Mouse (Mus musculus) midbrain, embryonic 14.5 days (tissue): ENCODE results near the gene Dpf1. TPM values are rescaled to one million over a fixed set of nuclear protein-coding genes. Genes with fewer than 3 reads are reported as not detected.

Source experiments
- ATAC-seq: fragments of 200-750 bp; cut with Nextera tagmentation; 2 replicates; pipeline ENCODE4 v1.8.0; 2017; ENCODE audit warnings: moderate number of reproducible peaks, moderate library complexity; ENCODE audit not compliant: low FRiP score, low TSS enrichment
- DNase-seq: peaks from one replicate; pipeline ENCODE4 v3.0.0-alpha.2; 2015
- H3K27ac ChIP-seq: fragments of 300-500 bp; sonication (generic); replicated peaks from 2 replicates; pipeline ENCODE4 v1.5.1; 2014; ENCODE audit warnings: mild to moderate bottlenecking, low read depth, low read length, moderate library complexity
- H3K27me3 ChIP-seq: fragments of 300-500 bp; sonication (generic); 2 replicates; pipeline ENCODE4 v1.6.1; 2014; ENCODE audit warnings: low read length, control low read depth, mixed read lengths; ENCODE audit not compliant: control insufficient read depth, insufficient read depth
- H3K36me3 ChIP-seq: fragments of 300-500 bp; sonication (generic); 2 replicates; pipeline ENCODE4 v1.6.1; 2014; ENCODE audit warnings: low read length, control low read depth; ENCODE audit not compliant: control insufficient read depth, insufficient read depth
- H3K4me1 ChIP-seq: fragments of 300-500 bp; sonication (generic); 2 replicates; pipeline ENCODE4 v1.6.1; 2014; ENCODE audit warnings: mild to moderate bottlenecking, antibody characterized with exemption, low read length, control low read depth; ENCODE audit not compliant: control insufficient read depth, insufficient read depth
- H3K4me2 ChIP-seq: fragments of 300-500 bp; sonication (generic); 2 replicates; pipeline ENCODE4 v1.6.1; 2014; ENCODE audit warnings: mild to moderate bottlenecking, low read length, moderate library complexity
- H3K4me3 ChIP-seq: fragments of 300-500 bp; sonication (generic); replicated peaks from 2 replicates; pipeline ENCODE4 v1.5.1; 2014; ENCODE audit warnings: low read depth, low read length
- H3K9ac ChIP-seq: fragments of 300-500 bp; sonication (generic); replicated peaks from 2 replicates; pipeline ENCODE4 v1.6.1; 2014; ENCODE audit warnings: mild to moderate bottlenecking, low read length, moderate library complexity
- H3K9me3 ChIP-seq: fragments of 300-500 bp; sonication (generic); 2 replicates; pipeline ENCODE4 v1.6.1; 2016; ENCODE audit warnings: low read length, control low read depth, mixed read lengths; ENCODE audit not compliant: control insufficient read depth
- WGBS: fragments of 180-500 bp; shearing (Covaris S2); extraction: QIAGEN DNeasy Blood & Tissue Kit; methylation state at CpG from one replicate; pipeline ENCODE4 v1.1.7; 2014; 5-methylcytosine and 5-hydroxymethylcytosine counted together
- polyA plus RNA-seq: library from polyadenylated mRNA; unstranded; fragments of >200 nt; fragmentation: Nextera tagmentation; extraction: Ambion mirVana; gene quantifications from 2 replicates; pipeline ENCODE4 v1.2.1, GENCODE M21; 2014

Gene Dpf1
- polyA plus RNA-seq, 1 experiment from 2014 or later: 203 TPM

DNA sequence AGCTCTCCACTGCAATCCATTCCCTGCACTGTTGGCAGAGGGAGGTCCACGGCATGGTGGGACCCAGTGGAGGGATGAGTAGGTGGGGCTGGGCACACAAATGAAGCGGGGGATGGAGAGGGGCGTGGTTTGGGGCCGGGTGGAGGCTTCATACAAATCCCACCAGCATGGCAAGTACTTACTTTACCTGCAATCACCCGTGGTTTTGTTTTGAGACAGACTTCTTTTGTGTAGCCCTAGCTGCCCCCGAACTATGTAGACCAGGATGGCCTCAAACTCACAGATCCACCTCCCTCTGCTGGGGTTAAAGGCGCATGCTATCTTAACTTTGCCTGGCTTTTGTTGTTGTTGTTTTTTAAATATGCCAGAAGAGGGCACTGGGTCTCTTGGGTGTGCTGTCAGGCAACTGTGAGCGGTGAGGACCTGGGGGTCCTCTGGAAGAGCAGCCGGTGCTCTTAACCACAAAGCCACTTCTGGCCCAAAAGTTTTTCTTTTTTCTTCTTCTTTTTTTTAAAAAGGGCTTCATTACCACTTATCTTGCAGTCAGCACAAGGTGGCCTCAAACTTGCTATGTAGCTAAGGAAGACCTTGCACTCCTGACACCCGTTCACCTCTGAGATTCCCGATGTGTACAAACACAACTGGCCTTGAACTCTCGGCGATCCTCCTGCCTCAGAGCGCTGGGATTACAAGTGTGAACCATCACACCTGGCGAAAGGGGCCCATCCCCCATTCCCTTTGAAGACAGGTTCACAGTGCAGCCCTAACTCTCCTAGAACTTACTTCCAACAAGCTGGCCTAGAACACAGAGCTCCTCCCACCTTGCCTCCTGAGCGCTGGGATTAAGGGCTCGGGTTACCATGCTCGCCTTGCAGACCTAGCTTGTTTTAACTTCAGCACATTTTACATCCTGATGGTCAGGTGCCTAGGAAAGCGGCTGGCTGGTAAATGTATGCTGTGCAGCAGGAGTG lies 15.9 kb downstream of the Dpf1 start:
- DNase-seq: peak; percentile 51
- Histone ChIP-seq H3K36me3 (peaks cover 28% of the 10 kb centered on the region), H3K9ac (peak overlapping the region; percentile 27; the same call in 1 of the 2 replicates), H3K27me3 (no peaks in the 10 kb centered on the region), H3K27ac (peak overlapping the region; percentile 98), H3K4me2 (peak overlapping the region; percentile 52), H3K4me1 (peaks cover 66% of the 10 kb centered on the region), H3K4me3 (0 out of 2 replicates have a peak overlapping the region, but pooled peaks have one; percentile 7), H3K9me3 (no peaks in the 10 kb centered on the region)
- ATAC-seq: no peak
- WGBS: 11% methylated on average over 19 of the region's 19 CpGs

DNA sequence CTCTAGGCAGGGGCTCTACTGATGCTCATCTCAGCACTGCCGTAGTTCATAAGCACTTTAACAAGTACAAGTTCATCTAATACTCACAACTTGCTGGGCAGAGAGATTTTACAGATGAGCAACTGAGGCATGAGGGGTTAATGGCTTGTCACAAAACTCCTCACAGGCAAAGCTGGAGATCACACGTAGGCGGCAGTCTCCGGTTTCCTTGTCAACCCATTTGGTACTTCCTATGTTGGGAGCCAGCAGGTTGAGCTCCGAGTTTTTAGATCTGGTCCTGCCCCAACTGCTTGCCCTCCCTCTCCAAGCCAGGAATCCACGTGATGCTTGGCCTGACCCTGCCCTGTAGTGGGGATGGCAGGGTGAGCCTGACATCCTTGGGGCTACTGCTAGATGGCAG lies 23.3 kb downstream of the Dpf1 start:
- Histone ChIP-seq H3K9ac (no peak overlapping the region), H3K27ac (no peak overlapping the region), H3K4me2 (no peak overlapping the region), H3K27me3 (no peaks in the 10 kb centered on the region), H3K4me1 (no peaks in the 10 kb centered on the region), H3K9me3 (no peaks in the 10 kb centered on the region), H3K4me3 (no peak overlapping the region), H3K36me3 (peaks cover 51% of the 10 kb centered on the region)
- no peak for ATAC-seq
- DNase-seq: no peak
- WGBS: 92% methylated on average over 6 of the region's 6 CpGs

DNA sequence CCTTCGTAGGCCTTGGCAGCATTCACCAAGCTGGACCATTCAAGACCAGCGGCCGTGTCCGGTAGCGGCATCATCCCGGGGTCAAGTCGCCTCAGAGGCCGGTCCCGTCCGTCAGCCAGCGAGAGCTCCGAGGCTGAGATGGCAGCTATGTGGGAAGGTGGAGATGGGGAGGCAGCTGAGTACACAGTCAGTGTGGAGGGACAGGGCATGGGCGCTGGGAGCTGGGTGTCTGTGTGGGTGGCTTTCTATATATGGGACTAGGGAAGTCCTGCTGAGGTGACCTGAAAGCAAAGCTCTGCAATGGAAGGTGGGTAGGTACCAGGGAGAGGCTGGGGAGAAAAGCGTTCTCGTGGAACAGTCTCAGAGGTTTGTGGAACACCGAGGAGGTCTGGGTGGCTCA lies 25.2 kb downstream of the Dpf1 start:
- WGBS: 90% methylated on average over 16 of the region's 16 CpGs
- H3K9me3 ChIP-seq: no peaks in the 10 kb centered on the region
- no peaks in the 10 kb centered on the region for H3K27me3 ChIP-seq
- H3K9ac ChIP-seq: no peak overlapping the region
- no peak overlapping the region for H3K27ac ChIP-seq
- no peak overlapping the region for H3K4me2 ChIP-seq
- H3K36me3 ChIP-seq: peaks cover 48% of the 10 kb centered on the region
- H3K4me1 ChIP-seq: no peaks in the 10 kb centered on the region
- ATAC-seq (no peak), DNase-seq (no peak)
- H3K4me3 ChIP-seq: no peak overlapping the region

DNA sequence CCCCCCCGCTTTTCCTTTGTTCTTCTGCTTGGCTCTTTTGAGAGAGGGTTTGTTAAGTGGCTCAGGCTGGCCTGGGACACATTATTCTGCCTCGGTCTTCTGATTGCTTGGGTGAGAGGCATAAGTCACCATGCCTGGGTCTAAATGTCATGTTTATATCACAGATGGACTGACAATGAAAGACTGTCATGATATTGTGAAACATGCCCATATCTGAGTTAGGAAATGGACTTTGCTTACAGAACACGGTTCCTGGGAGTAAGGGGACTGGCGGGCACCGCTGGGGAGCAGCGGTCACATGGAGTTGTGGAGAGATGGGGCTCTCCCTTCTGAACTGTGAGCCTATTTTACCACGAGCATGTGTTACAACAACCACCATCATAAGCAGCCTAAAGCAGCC lies 30.4 kb downstream of the Dpf1 start:
- Histone ChIP-seq H3K27me3 (no peaks in the 10 kb centered on the region), H3K9me3 (no peaks in the 10 kb centered on the region), H3K4me2 (no peak overlapping the region), H3K36me3 (peaks cover 38% of the 10 kb centered on the region), H3K4me3 (no peak overlapping the region), H3K4me1 (no peaks in the 10 kb centered on the region), H3K27ac (0 out of 2 replicates have a peak overlapping the region, but pooled peaks have one; percentile 26), H3K9ac (no peak overlapping the region)
- DNase-seq (no peak), ATAC-seq (no peak)
- WGBS: 56% methylated on average over 6 of the region's 7 CpGs

DNA sequence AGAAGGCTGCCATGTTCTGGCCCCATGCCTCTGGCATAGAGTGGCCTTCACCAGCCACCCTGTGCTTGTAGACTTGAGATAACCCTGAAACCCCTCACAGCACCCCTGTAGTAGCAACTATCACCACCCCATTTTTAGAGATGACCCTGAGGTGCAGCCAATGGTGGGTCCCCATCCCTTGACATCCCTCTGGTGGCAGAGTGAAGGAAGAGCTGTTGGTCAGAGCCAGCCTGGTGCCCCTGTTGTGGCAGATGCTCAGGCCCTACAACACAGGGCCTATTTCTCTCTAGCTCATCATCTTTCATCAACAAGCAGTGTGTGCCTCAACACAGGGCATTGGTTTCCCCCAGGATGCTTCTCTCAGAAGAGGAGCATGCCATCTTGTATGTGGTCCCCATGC lies 31.5 kb downstream of the Dpf1 start:
- no peak for ATAC-seq
- no peak for DNase-seq
- H3K36me3 ChIP-seq: peaks cover 28% of the 10 kb centered on the region; the same call in 1 of the 2 replicates
- H3K27ac ChIP-seq: no peak overlapping the region
- H3K9me3 ChIP-seq: no peaks in the 10 kb centered on the region
- no peak overlapping the region for H3K4me3 ChIP-seq
- no peak overlapping the region for H3K4me2 ChIP-seq
- H3K9ac ChIP-seq: no peak overlapping the region
- H3K4me1 ChIP-seq: no peaks in the 10 kb centered on the region
- H3K27me3 ChIP-seq: no peaks in the 10 kb centered on the region

DNA sequence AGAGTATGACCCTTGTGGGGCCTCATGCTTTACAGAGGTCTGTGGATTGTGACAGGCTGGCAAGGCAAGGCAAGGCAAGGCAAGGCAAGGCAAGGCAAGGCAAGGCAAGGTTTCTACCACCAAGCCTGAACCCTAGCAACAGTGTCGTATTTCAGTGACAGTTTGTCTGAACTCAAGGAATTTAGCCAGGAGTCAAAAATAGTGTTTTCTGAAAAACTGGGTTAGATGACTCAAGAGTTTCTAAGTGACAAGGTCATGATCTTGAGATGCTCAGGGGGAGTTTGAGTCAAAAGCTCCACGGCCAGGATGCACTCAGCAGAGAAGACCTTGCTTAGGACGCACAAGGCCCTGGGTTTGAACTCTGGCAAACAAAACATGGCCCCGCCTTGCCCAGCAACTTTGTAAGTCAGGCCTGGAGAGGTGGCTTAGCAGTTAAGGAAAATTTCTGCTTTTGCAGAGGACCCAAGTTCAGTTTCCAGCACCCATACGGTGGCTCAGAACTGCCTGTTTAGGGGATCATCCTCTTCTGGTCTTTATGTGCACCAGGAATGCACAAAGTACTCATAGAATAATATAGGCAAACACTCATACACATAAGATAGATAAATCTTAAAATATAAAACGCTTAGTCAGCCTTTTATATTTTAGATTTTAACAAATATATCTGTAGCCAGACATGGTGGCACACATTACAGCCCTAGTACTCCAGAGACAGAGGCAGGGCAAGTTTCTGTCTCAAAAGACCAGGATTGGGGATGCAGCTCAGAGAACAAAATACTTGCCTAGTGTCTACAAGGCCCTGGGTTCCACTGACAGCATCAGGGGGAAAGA lies 32.3 kb downstream of the Dpf1 start:
- 84% methylated on average over 6 of the region's 6 CpGs for WGBS
- no peak for DNase-seq

DNA sequence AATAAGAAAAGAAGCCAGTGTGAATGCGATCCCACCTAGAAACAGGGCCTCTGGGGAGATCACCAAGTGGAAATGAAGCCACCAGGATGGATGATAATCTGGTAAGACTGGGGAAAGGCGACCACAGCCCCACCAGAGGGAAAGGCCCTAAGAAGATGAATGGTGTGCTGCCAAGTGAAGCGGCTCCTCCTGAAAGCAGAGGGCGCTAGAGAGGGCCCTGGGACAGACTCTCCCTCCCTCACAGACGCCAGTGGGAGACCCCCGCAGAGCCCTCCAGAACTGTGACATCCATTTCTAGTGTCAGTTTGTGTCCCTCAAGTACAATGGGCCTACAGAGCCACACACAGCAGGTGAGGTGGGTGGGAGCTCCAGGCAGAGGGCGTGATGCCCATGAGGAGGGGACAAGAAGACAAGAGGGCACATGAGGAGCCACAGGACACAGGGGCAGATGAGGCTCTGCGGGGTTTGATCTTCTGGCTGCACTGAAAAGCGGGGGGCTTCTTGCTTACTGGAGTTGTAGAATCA lies 33.1 kb downstream of the Dpf1 start:
- ATAC-seq: no peak
- DNase-seq: no peak
- H3K27ac ChIP-seq: no peak overlapping the region
- H3K4me1 ChIP-seq: no peaks in the 10 kb centered on the region
- H3K9me3 ChIP-seq: no peaks in the 10 kb centered on the region
- 71% methylated on average over 9 of the region's 9 CpGs for WGBS
- no peak overlapping the region for H3K4me2 ChIP-seq
- H3K27me3 ChIP-seq: no peaks in the 10 kb centered on the region
- H3K9ac ChIP-seq: no peak overlapping the region
- peaks cover 14% of the 10 kb centered on the region; the same call in 1 of the 2 replicates for H3K36me3 ChIP-seq
- H3K4me3 ChIP-seq: no peak overlapping the region

More for the DNA sequence above, 32.3 kb downstream of the Dpf1 start:
- Histone ChIP-seq H3K27me3 (no peaks in the 10 kb centered on the region), H3K9me3 (no peaks in the 10 kb centered on the region), H3K4me1 (no peaks in the 10 kb centered on the region), H3K4me3 (no peak overlapping the region), H3K9ac (no peak overlapping the region), H3K4me2 (no peak overlapping the region), H3K36me3 (peaks cover 21% of the 10 kb centered on the region; the same call in 1 of the 2 replicates), H3K27ac (no peak overlapping the region)
- ATAC-seq: no peak

DNA sequence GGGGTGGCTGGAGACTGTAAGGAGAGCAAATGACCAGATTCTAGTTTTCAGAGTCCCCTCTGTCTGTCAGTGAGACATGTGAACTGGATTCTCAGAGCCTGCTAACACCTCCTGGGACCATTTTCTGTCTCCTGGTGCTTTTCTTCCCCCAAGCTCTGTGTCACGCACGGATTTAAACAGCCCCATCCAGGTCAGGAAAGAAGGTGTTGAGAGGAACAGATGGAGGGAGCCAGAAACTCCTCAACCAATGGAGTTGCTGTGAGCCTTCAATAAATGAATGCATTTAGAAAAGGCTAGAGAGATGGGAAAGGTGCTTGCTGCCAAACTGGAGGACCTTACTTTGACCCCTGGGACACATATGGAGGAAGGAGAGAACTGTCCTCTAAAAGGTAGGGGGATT lies 34.0 kb downstream of the Dpf1 start:
- 0 out of 2 replicates have a peak, but pooled peaks cover 3% of the 10 kb centered on the region for H3K4me1 ChIP-seq
- no peak overlapping the region for H3K9ac ChIP-seq
- no peaks in the 10 kb centered on the region for H3K27me3 ChIP-seq
- WGBS: 90% methylated on average over 2 of the region's 2 CpGs
- no peak overlapping the region for H3K4me2 ChIP-seq
- H3K27ac ChIP-seq: no peak overlapping the region
- no peak overlapping the region for H3K4me3 ChIP-seq
- ATAC-seq: no peak
- H3K9me3 ChIP-seq: no peaks in the 10 kb centered on the region
- DNase-seq: no peak
- H3K36me3 ChIP-seq: 0 out of 2 replicates have a peak, but pooled peaks cover 9% of the 10 kb centered on the region
